Comparison of ENCODE assay signal across 9 mouse cellular contexts in the genomic region with DNA sequence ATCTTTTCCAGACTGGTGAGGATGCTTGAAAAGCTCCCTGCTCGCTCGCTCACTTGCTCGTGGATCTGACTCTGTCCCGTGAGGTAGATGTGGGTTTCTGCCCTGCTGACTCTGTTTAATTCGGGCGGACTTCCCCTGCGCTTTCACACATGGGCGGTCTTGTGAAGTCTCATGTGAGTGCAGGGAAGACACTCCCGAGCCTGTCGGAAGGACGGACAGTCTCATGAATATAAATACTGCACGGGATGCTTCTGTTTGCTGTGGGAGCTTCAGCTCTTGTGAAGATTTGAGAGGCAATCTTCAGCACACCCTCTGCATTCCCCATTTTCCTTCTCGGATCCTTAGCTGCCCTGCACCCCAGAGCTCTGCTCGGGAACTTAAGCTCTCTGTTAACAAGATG.
DNase-seq lines count a peak whose midpoint lies in the region; ATAC-seq and TF ChIP-seq lines count a peak whose summit lies in the region.
"Had no signal": no experiment of that assay in that cellular context is flagged by ENCODE, and none has a peak within 500 bp of the region (broad histone marks: within the 10 kb centered on the region; RNA-seq: fewer than 3 reads in every experiment).

No protein-coding gene starts in this region.

- no peaks in the 10 kb centered on the region for H3K27me3 ChIP-seq in stomach, postnatal 0 days (ENCODE audit: control insufficient read depth, insufficient read depth, low read length)

- DNase-seq in adrenal gland, postnatal 14 days: peak; percentile 21
- no peak for DNase-seq in adrenal gland, postnatal 4 days (ENCODE audit: low spot score in 2 of 2)
- DNase-seq in spleen, adult 18-20 months: peak; percentile 40 to 54
- no peak for DNase-seq in spleen, postnatal 14 days (ENCODE audit: low spot score in 2 of 2)
- peak; percentile 64 for DNase-seq in lung, postnatal 36 days
- no peak for DNase-seq in stomach, postnatal 0 days (ENCODE audit: low spot score)
- no peak for DNase-seq in urinary bladder, postnatal 14 days (ENCODE audit: low spot score)
- DNase-seq in right cerebral cortex, postnatal 36 days (ENCODE audit: low spot score in 2 of 2): no peak

- no peaks in the 10 kb centered on the region for H3K36me3 ChIP-seq in stomach, postnatal 0 days (ENCODE audit: control insufficient read depth, insufficient read depth, low read length)

- H3K9ac ChIP-seq in stomach, postnatal 0 days (ENCODE audit: low read length): peak overlapping the region; percentile 23; the same call in 1 of the 2 replicates

- 24% methylated on average over 14 of the region's 14 CpGs for WGBS in stomach, postnatal 0 days

- no peak overlapping the region for H3K4me3 ChIP-seq in stomach, postnatal 0 days (ENCODE audit: low read depth, low read length)
- H3K4me3 ChIP-seq: myocyte had no signal

- H3K4me1 ChIP-seq in stomach, postnatal 0 days (replicated peaks; ENCODE audit: control insufficient read depth, insufficient read depth): no peaks in the 10 kb centered on the region

- no peak for TF ChIP-seq EP300 in stomach, postnatal 0 days (optimal IDR thresholded peaks at IDR 0.05)

- no peaks in the 10 kb centered on the region for H3K9me3 ChIP-seq in stomach, postnatal 0 days (ENCODE audit: control insufficient read depth, low read length)

- no peak for TF ChIP-seq CTCF in stomach, postnatal 0 days (IDR thresholded peaks at IDR 0.05; ENCODE audit: low read depth)

- H3K27ac ChIP-seq in stomach, postnatal 0 days (replicated peaks): no peak overlapping the region

- ATAC-seq in stomach, postnatal 0 days (ENCODE audit: low FRiP score, low TSS enrichment): no peak

- peak overlapping the region; percentile 27; the same call in 1 of the 2 replicates for H3K4me2 ChIP-seq in stomach, postnatal 0 days (replicated peaks; ENCODE audit: low read depth)

Comparison
In these comparisons a context has a peak if more than half of its experiments do, and no peak if none do; other contexts are left out.
1. DNase-seq: peak in adrenal gland, postnatal 14 days (single experiment), spleen, adult 18-20 months (2 of 2) and lung, postnatal 36 days (single experiment); none in adrenal gland, postnatal 4 days (0 of 2), spleen, postnatal 14 days (0 of 2), stomach, postnatal 0 days (single experiment), urinary bladder, postnatal 14 days (single experiment) and right cerebral cortex, postnatal 36 days (0 of 2).